Mouse (Mus musculus) MEL (cell line): ENCODE measurements around the gene Sh2d1b2.

ENCODE experiments used
- CTCF ChIP-seq, 3 experiments: IDR thresholded peaks in 2 of 3; conservative IDR thresholded peaks in 1 of 3; 2 replicates each; pipeline ENCODE4 v1.5.1; 2011 to 2012; ENCODE audit warnings: low read length in 3 of 3, low read depth in 2 of 3, mild to moderate bottlenecking in 2 of 3, improper control_type of control experiment in 1 of 3, inconsistent platforms in 1 of 3, mixed read lengths in 1 of 3, moderate library complexity in 1 of 3; ENCODE audit not compliant: control insufficient read depth in 1 of 3, insufficient read depth in 1 of 3, poor library complexity in 1 of 3, severe bottlenecking in 1 of 3
- ELF1 ChIP-seq: IDR thresholded peaks from 2 replicates; pipeline ENCODE4 v1.6.1; 2014; ENCODE audit warnings: low read depth, mild to moderate bottlenecking, inconsistent platforms, low read length, improper control_type of control experiment, moderate library complexity
- EP300 ChIP-seq, 2 experiments: IDR thresholded peaks; 2 replicates each; pipeline ENCODE4 v1.6.1; 2011; ENCODE audit warnings: improper control_type of control experiment in 2 of 2, low read length in 2 of 2, low read depth in 1 of 2, mild to moderate bottlenecking in 1 of 2
- HCFC1 ChIP-seq: IDR thresholded peaks from 2 replicates; pipeline ENCODE4 v1.6.1; 2012; ENCODE audit warnings: low read depth, mild to moderate bottlenecking, inconsistent platforms, low read length, improper control_type of control experiment, moderate library complexity
- MAX ChIP-seq: IDR thresholded peaks from 2 replicates; pipeline ENCODE4 v1.6.1; 2011; ENCODE audit warnings: low read length, improper control_type of control experiment
- MYB ChIP-seq: IDR thresholded peaks from 2 replicates; pipeline ENCODE4 v1.6.1; 2011; ENCODE audit warnings: mild to moderate bottlenecking, low read depth, low read length, improper control_type of control experiment
- SIN3A ChIP-seq: IDR thresholded peaks from 2 replicates; pipeline ENCODE4 v1.6.1; 2012; ENCODE audit warnings: low read length, improper control_type of control experiment, inconsistent platforms
- SMC3 ChIP-seq: IDR thresholded peaks from 2 replicates; pipeline ENCODE4 v1.6.1; 2011; ENCODE audit warnings: low read depth, low read length, improper control_type of control experiment
- TAL1 ChIP-seq: IDR thresholded peaks from 2 replicates; pipeline ENCODE4 v1.6.1; 2012; ENCODE audit warnings: mild to moderate bottlenecking, inconsistent platforms, low read length, moderate library complexity, mixed read lengths
- TBP ChIP-seq: IDR thresholded peaks from 2 replicates; pipeline ENCODE4 v1.8.0; 2011; ENCODE audit warnings: low read depth, low read length, improper control_type of control experiment
- ZKSCAN1 ChIP-seq: IDR thresholded peaks from 2 replicates; pipeline ENCODE4 v1.6.1; 2012; ENCODE audit warnings: low read depth, mild to moderate bottlenecking, inconsistent platforms, low read length, improper control_type of control experiment, moderate library complexity

DNA sequence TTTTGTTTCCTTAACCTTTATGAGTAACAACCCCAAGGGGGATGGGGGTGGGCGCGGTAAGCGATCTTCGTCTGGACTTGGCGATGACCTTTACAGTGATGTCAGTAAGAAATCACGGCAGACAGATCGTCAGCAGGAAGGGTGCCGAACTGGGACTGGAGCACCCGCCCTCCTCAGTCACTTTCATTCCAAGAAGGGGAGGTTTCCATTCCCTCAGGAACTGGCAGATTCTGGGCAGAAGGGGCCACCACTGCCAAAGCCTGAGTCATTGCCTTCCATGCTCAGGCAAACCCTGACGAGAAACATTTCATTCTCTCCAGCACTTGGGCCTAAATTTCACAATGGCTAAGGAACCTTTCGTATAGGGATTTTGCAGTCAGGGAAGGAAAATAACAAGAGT is 43.9 kb upstream of the Sh2d1b2 start:
- TF ChIP-seq TBP (no peak), CTCF (IDR thresholded peaks at IDR 0.05 in 2 of 3, conservative IDR thresholded peaks at IDR 0.05 in 1 of 3; ENCODE audit: control insufficient read depth in 1 of 3, insufficient read depth in 1 of 3, low read depth in 2 of 3, low read length in 3 of 3, poor library complexity in 1 of 3, severe bottlenecking in 1 of 3) (no peak), SIN3A (no peak), MAX (no peak), EP300 (IDR thresholded peaks at IDR 0.05; ENCODE audit: low read depth in 1 of 2, low read length in 2 of 2) (no peak), TAL1 (no peak), SMC3 (no peak), ELF1 (no peak), ZKSCAN1 (no peak), HCFC1 (no peak), MYB (no peak)
